Mouse (Mus musculus): ENCODE data around the gene Gstm6. TPM values are rescaled to one million over a fixed set of nuclear protein-coding genes. Genes with fewer than 3 reads are reported as not detected.
A peak's percentile ranks its signal among the peaks of the same experiment; 100 is the strongest.

Gene Gstm6
- total RNA-seq, 2 experiments from 2014 or later = 4.3 to 4.9 TPM

- DNase-seq = no peak
Measured at GRCm38 (mm10) chr3:107941261-107941660, 2.3 kb downstream of the Gstm6 start.

GRCm38 (mm10) chr3:107940524-107940923, 3.0 kb downstream of the Gstm6 start:
- no peak for DNase-seq

GRCm38 (mm10) chr3:107939830-107940229, 3.7 kb downstream of the Gstm6 start:
- DNase-seq = no peak

- peak; percentile 88 to 89 for DNase-seq
Measured at GRCm38 (mm10) chr3:107939403-107939802, 4.1 kb downstream of the Gstm6 start.

- DNase-seq = no peak
Measured at GRCm38 (mm10) chr3:107935888-107936287, 7.7 kb downstream of the Gstm6 start.

- no peak for DNase-seq
Measured at GRCm38 (mm10) chr3:107935268-107935667, 8.3 kb downstream of the Gstm6 start.

- peak in 1 of 2 experiments; percentile 36 for DNase-seq
Measured at GRCm38 (mm10) chr3:107932128-107932527, 11.4 kb downstream of the Gstm6 start.

GRCm38 (mm10) chr3:107931670-107932069, 11.9 kb downstream of the Gstm6 start, which contains the start of gene Gstm7:
Gene Gstm7 (minus strand): TSS chr3:107931817.
- peak; percentile 99 for DNase-seq

GRCm38 (mm10) chr3:107931134-107931533, 12.4 kb downstream of the Gstm6 start:
- DNase-seq = no peak

GRCm38 (mm10) chr3:107929731-107930130, 13.8 kb downstream of the Gstm6 start:
- DNase-seq = no peak

GRCm38 (mm10) chr3:107929243-107929642, 14.3 kb downstream of the Gstm6 start:
- no peak for DNase-seq

GRCm38 (mm10) chr3:107928691-107929090, 14.9 kb downstream of the Gstm6 start:
- DNase-seq = no peak

GRCm38 (mm10) chr3:107927841-107928240, 15.7 kb downstream of the Gstm6 start:
- DNase-seq = no peak

- DNase-seq = no peak
Measured at GRCm38 (mm10) chr3:107925335-107925734, 18.2 kb downstream of the Gstm6 start.

GRCm38 (mm10) chr3:107920348-107920747, 23.2 kb downstream of the Gstm6 start:
- no peak for DNase-seq

GRCm38 (mm10) chr3:107917783-107918408, 25.7 kb downstream of the Gstm6 start:
- peak; percentile 47 to 80 for DNase-seq

- no peak for DNase-seq
Measured at GRCm38 (mm10) chr3:107917097-107917496, 26.5 kb downstream of the Gstm6 start.

- DNase-seq = no peak
Measured at GRCm38 (mm10) chr3:107916674-107917073, 26.9 kb downstream of the Gstm6 start.

GRCm38 (mm10) chr3:107905942-107906341, 37.6 kb downstream of the Gstm6 start:
- DNase-seq = no peak

- no peak for DNase-seq
Measured at GRCm38 (mm10) chr3:107900955-107901673, 42.4 kb downstream of the Gstm6 start.

GRCm38 (mm10) chr3:107898691-107899090, 44.9 kb downstream of the Gstm6 start:
- no peak for DNase-seq

GRCm38 (mm10) chr3:107895720-107896569, 47.6 kb downstream of the Gstm6 start, which contains the start of gene Gstm5:
Gene Gstm5 (plus strand): TSS chr3:107895821.
- peak; percentile 87 to 89 for DNase-seq
